Mouse (Mus musculus) Muller cell, postnatal 12 days (primary cell): Measurements from ENCODE around the gene Pnpla1.
A peak's percentile ranks its signal among the peaks of the same experiment; 100 is the strongest.

Experiments used
- DNase-seq: peaks from one replicate; pipeline ENCODE4 v3.0.0-alpha.2; 2015; ENCODE audit errors: inconsistent ontology term

Gene Pnpla1

GRCm38 (mm10) chr17:28924957-28925595, 66.9 kb downstream of the Pnpla1 start:
- DNase-seq: peak; percentile 25

DNA sequence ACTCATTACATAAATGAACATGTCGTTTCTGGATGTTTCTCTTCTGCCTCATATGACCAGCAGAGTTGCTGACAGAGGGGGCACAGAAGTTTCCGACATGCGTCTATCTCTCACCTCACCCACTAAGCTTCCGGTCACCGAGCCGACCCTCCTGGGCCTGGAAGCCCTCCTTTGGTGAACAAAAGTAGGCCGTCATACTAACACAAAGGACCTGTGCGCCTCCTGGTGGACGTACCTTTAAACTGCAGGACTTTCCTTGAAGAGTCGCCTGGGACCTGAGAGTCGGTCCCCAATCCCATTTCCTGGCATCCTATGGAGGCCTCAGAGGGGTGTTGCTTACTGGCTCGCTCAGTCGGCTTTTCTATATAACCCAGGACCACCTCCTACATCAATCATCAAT, 68.2 kb downstream of the Pnpla1 start:
- DNase-seq: peak; percentile 57

- no peak for DNase-seq
Measured at GRCm38 (mm10) chr17:28926866-28927635, 68.8 kb downstream of the Pnpla1 start.

- DNase-seq: no peak
Measured at GRCm38 (mm10) chr17:28928004-28928403, 69.8 kb downstream of the Pnpla1 start.

DNA sequence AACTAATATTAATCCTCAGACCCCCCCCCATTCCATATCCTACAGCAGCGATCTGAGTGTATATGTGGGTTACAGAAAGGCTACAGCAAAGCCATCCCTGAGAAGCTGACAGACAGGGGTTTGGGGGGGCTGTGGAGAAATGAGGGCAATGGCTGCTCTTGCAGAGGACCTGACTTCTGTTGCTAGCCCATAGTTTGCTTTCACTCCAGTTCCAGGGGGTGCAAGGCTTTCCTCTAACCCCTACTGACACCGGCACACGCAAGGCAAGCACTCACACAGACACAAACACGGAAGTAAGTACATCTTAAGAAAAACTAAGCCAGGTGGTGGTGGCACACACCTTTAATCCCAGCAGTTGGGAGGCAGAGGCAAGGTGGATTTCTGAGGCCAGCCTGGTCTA, 71.2 kb downstream of the Pnpla1 start:
- DNase-seq: no peak

DNA sequence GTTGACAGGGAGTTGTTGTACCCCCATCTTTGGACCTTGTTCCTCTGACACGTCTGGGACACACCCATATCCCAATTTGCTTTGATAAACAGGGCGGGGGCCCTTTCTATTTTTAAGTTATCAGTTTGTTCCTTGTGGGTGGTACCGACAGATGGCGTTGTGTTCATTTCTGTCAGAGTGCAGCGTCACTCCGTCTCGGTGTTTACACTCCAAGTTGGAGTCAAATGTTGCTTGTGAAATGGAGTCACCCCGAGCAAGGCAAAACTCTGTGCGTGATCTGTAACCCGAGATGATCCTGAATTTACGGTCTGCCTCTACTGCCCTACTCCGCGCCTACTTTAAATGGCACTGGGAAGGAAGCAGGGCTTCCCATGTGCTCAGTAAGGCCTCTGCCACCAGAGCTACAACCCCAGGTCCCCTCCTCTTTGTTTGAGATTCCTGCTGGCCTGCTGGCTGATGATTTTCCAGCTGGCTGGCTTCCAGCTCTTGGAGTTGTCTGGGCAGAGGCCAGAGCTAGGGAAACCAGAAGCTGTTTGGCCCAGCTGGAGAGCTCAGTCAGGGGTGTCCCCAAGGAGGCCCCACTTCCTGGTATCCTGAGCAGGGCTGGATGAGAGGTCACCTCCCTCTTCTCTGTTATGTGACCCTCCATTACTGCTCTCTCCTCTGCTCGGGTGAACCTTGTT, 72.3 kb downstream of the Pnpla1 start:
- DNase-seq: peak; percentile 89

- DNase-seq: no peak
Measured at GRCm38 (mm10) chr17:28931436-28932211, 73.4 kb downstream of the Pnpla1 start.

DNA sequence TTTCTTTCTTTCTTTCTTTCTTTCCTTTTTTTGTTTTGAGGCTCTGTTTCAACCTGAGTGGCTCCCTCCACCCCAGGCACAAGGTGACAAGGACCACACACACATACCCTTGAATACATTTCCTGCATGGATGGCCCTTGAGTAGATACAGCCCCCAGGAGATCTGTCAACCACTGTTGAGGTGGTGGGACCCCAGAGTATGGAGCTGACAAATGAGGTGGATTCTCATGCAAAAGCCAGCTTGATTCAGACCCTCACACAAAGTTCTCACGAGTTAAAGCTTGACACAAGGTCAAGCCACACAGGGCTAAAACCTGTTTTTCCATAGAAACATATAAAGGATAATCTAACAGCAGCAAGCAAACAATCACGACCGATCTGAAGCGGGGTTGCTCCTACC, 74.1 kb downstream of the Pnpla1 start:
- no peak for DNase-seq

GRCm38 (mm10) chr17:28934120-28934916, 76.1 kb downstream of the Pnpla1 start:
- no peak for DNase-seq

DNA sequence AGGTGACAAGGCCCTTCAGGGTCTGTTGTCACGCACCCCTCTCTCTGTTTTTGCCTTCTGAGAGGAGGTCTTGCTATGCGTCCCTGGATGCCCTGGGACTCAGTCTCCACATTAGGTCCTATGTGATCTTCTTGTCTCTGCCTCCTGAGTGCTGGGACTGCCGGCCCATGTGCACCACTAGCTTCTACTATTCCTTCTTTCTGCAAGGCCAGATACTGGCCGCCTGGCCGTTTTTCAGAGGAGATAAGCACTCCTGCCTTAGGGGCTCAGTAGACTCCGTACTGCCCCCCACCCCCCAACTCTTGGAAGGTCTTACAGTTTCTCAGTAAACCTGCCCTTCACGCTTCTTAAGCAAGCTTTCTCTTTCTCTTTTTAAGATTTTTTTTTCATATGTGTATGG, 77.9 kb downstream of the Pnpla1 start:
- DNase-seq: no peak

- peak; percentile 17 for DNase-seq
Measured at GRCm38 (mm10) chr17:28936622-28937345, 78.6 kb downstream of the Pnpla1 start.
